Mouse (Mus musculus) urinary bladder, postnatal 25 days (tissue): ENCODE data around the gene Scp2.
A peak's percentile ranks its signal among the peaks of the same experiment; 100 is the strongest.

Experiments used
- DNase-seq: peaks from one replicate; pipeline ENCODE4 v3.0.0; 2022; ENCODE audit warnings: low spot score

Gene Scp2

DNA sequence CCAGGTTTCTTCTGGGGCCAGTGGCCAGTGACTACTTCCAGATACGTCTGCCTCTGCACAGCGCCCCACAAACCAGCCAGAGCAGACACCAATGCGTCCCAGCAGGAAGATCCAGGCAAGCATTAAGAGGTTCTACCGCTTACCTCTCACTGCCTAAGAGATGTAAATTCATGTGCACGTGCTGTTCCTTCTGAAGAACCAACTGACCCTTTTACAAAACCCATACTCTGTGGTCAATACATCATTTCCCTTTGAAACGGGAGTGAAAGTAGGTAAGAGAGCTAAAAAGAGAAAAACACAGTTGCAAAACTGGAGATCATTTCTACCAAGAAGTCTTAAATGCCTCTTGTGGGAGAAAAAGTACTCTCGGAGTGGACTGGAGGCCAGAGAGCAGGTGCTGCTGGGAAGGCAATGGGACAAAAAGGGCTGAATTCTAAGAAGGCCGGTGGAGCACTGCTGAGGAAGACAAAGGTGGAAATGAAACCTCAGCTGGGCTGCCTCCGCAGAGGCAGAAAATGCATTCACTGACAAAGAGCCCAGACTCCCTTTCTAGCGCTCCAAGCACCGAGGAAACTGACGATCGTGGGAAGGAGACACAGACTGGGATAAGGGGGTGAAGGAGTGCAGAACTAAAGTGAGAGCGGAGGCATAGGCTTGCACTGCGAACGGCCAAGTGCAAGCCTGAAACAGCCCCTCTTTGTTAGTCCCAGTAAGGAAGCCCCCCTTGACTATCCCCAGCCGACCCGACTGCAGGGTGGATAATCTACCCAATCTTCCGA, 85.0 kb downstream of the Scp2 start:
- no peak for DNase-seq

DNA sequence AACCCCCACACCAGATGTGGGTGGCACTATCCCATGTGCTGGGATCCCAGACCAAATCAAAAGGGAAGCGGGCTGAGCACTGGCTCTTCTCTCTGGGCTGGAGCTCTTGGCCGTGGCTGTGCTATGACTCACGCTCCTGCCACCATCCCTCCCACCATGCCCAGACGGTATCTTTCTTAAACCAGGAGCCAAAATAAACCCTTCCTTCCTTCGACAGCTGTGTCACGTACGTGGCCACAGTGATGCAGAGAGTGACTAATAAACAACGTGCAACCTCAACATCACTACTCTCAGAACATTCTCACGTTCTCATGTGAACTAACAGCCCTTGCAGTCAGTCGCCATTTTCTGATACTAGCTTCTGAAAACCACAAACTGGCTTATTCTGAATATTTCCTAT, 86.6 kb downstream of the Scp2 start:
- DNase-seq = no peak

DNA sequence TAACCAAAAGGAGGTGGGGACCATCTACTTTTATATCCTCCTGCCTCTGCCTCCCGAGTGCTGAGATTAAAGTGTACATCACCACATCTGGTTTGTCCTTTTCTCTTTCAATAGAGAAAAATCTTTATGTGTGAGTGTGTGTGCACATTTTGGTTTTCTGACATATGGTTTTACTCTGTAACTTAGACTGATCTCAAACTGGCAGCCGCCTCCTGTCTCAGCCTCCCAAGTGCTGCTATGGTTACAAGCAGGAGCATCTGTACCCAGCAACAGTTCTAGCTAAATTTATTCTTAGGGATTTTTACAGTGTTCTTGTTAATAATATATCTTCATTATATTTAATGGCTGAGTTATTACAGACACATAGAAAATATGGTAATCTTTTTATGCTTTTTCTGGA, 87.6 kb downstream of the Scp2 start:
- DNase-seq = no peak

DNA sequence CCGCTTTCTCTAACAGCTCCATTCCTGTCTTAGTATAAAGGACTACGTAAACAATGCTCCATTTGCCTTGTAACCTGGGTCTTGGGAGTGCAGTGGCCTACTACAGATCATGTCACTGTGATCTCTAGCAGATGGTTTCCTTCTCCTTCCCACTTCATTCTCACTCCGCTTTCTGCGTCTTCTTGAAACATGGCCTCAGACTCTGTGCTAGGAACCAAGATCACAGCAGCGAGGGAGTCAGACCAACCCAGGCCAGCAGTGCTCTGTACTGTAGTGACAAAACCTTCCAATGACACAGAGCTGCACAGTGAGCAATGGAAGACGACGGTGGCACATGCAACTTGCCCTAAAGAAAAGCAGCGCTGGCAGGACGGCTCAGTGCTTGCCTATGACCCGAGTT, 88.9 kb downstream of the Scp2 start:
- no peak for DNase-seq

DNA sequence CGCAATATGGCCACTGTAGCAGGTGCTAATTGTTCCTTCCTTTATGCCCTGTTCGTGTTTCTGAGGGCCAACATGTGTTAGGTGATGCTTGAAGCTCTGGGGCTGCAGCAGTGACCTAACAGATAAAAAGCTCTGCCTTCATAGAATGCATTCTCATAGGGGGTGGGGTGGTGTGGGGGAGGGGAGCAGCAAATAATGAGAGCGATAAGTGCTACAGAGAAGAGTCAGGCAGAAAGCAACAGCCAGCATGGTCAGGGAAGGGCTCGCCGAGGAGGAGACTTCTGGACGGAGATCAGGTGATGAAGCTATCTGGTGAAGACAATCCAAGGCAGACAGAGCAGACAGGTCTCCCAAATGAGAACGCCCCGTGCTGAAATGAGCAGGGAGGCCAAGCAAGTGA, 92.1 kb downstream of the Scp2 start:
- DNase-seq = no peak

DNA sequence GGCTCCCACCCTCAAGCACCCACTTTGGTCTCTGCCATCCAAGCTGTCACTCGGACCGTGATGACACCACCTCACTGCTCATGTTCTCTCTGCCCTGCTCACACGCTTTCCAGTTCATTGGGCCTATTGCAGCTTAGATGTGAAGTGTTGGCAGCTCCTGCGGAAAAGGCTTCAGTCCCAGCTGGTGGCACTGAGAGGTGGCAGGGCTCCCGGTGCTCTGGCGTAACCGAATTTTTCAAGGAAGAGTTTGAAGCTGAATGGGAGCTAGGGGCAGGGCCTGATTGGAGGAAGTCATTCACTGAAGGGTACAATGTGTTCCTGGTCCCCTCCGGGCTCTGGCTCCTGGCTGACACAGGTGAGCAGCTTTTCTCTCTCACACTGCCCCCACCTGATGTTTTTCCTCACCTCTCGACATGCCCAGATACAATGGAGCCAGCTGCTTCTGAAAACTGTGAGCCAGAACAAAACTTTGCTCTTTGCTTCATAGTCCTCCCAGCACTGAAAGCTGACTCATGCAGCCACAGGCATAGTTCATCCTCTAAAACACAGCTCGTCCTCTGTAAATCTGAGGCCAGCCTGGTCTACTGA, 93.0 kb downstream of the Scp2 start:
- no peak for DNase-seq

DNA sequence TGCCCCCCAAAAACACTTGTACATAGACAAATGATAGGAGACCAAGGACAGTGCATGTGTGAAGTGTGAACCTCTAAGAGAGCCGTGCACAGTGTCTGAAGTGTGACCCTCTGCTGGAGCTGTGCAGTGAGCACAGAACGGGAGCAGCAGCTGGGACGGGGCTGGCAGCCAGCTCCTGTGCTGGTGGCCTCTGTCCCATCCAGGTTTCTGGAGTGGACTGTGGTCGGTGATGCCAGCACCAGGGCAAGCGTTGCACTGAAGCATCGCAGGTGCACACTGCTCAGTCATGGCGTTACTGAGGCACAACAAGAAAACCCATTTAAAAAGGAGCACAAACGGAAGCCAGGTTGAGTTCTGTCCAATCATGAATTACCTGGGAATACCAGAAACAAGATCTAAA, 98.7 kb downstream of the Scp2 start:
- no peak for DNase-seq

DNA sequence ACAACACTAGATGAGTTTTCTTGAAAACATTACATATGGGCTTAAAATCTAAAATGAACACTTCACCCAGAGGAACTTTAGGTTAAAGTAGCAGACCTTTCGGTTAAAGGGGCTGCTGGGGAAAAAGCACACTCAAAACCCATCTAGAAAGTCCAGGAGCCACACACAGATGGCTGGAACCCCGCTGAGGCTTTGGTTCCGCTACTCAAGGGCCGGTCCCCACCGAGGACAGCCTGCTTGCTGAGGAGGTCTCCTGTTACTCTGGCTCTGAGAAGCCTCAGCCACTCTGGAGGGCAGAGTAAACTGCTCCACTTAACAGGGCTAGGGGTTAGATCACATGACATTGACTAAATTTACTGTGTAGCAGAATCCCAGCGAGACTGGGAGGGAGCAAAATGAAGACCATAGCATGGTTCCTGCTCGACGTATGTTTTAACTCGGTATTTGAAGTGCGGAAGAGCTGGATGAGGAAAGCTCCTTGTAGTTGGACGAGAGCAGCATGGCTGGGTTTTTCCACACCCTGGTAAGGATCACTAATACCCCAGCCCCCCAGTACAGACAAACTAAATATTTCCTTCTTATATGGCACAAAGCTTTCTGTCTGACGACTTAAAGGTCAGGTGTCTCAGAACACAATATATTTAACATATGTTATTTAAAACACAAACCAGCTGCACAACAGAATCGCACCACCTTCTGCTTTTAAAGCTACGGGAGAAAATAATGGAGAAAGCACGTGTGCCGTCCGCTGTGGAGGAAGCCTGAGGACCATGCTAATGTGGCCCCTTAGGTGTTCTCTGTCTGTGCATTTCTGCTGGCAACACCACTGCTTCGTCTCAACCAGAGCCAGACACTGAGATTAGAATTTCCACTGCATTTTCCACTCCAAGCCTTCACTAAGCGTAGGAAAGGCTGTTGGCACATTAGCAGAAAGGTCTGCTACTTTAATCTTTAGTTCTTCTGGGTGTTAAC, 99.4 kb downstream of the Scp2 start:
- DNase-seq = no peak

DNA sequence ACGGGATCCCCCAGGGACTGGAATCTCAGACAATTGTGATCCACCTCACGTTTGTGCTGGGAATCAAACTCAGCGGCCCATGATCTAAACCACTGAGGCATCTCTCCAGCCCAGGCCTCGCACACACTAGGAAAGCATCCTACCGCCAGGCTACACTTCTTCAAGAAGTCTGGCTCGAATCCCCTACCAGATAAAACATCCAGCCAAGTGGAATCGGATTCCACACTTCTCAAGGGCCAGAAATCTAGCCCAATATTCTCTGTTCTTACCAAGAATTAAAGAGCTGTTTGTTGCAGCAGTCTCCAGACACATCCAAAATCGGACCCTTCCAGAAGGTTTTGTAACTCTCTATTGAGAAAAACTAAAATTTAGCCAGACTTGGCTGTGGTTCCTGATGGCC, 107.8 kb downstream of the Scp2 start:
- DNase-seq = no peak

DNA sequence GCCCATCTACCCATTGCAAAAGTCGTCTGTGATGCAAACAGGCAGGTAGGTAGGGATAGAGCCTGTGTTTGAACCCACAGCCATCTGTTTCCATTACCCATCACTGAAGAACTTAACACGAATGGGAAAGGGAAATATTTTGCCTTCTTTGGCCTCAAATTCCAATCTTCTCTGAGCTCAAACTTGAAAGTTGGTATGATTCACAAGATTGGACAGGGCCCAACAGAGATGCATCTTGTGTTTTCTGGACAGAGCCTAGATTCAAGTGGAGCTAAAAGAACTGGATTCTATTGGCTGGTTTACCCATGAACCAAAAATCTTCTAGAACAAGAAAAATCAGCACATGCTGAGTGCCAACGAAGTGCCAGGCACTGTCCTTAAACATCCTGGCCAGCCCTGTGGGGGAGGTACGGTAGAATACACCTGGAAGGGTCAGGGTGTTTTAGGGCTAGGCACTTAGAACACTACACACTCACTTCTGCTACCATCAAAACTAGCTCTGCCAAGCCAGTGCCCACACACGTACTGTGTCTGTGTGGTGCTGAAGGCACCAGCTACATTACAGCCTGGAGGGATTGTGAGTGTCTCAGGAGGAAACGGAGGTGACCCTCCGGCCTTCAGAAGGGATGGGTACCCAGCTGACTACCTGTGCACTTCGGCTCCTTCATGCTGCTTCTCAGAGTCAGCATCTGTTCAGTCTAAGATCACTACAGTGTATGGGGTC, 111.6 kb downstream of the Scp2 start:
- no peak for DNase-seq

DNA sequence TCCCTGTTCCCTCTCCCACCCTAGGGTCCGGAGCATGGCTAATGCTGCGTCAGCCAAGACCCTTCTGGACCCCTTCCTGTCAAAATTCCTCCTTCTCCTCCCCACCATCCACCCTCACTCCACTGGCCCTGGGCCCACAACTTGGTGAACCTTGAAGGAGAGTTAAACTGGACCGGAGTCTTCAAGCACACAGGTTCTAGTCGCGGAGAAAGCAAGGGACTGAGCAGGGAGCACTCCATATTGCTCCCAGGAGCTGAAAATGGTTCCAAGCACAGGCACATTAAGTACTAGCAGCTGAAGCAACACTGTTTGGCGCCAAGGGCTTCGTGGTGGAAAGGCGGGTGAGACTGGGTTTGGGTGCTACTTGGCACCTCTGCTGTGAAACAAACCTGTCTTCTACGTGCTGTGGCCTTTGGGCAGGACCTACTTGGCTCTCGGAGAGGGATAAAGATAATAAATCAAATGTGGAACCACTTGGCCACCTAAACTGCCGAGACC, 112.4 kb downstream of the Scp2 start:
- DNase-seq = no peak

DNA sequence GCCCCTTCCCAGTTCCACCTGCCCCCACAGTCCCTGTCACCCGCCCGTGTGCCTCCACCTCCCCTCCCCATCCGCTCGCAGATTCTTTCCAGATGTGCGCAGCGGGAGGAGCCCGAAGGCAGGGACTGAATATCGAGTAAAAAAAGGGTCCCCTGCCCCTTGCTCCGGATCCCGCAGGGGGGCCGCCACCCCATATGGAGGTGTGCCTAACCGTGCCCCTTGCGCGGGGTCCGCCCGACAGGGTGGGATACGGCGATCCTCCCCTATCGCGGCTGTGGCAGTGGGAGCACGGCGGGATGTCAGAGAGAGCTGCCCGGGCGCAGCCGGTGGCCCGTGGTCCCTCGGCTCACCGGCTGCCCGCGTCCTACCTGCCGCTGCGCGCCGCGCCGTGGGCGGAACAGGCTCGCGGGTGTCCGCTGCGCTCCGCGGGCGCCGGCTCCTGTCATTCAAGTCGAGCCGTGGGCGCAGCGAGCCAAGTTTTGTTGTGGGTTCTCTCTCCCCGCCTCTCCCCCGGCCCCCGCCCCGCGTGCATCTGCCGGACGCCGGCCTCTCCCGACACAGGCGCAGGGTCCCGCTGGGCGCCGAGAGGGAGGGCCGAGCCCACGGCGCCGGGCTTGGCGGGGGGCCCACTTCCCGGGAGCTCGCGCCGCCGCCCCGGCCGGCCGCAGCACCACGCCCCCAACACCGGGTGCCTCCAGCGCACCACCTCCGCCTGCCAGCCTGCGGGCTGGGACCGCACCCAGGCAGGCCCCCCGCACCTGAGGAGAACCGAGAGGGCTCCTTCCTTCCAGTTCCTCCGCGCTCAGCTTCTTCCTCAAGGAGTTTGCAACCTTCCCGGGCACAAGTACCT, 113.1 kb downstream of the Scp2 start:
- DNase-seq = peak; percentile 54

DNA sequence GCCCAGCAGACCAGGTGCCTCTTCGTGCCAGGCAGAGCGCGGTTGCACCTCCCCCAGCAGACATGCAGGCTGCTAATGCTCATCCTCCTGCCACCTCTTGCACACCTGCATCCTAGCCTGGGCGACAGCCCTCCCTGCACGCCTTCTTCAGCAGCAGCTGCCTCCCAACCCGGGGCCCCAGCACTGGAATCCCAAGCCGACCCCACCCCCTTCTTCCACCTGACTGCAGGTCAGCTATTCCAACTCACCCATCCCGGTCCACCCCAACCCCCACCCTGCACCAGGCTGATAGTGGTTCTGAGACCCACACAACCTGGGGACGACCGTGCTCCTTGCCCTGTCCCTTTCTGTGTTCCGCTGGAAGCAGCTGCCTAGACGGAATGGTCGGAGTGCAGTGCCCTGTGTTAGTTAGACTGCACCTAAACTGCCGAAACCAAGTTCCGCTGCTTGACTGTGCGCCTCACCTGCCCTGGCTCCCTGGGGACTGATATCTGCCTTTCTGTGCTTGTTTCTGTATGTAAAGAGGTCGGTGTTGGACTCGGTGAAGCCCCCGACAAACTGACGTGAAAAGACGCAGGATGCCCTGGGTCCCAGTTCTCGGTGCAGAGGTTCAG, 113.8 kb downstream of the Scp2 start:
- DNase-seq = no peak

DNA sequence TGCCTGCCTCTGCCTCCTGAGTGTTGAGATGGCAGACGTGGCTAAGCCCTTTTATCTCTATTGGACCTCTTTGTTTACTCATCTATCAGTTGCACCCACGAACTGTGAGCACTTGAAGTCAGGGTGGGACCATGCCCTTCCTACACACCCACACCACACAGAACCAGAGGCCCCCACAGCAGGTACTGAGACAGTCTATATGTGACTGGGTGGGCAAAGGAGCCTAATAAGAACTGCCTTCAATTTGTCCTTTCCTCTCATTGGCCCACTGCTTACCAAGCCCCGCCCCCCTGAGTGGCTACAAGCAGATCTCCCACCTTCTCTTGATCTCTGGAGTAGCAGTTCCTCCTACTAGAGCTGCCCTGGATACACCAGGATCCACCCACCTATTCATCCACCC, 118.6 kb downstream of the Scp2 start:
- DNase-seq = no peak

DNA sequence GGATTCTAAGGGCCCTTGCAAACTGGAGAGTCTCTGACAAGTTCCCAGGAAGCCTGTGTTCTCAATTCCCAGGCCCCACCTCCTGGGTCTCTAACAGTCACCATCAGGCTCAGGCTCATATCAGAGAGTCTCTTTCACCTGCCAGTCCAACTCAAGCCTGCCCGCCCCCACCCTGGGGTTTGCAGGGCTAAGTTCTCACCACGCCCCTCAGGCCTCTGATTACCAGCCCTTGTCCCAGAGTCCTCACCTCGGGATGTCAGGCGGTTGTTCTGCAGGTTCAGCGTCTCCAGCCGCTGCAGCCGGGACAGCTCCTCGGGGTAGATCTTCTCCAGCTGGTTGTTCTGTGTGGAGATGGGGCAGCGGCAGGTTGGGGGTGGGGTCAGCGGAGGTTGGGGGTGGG, 119.5 kb downstream of the Scp2 start:
- no peak for DNase-seq

DNA sequence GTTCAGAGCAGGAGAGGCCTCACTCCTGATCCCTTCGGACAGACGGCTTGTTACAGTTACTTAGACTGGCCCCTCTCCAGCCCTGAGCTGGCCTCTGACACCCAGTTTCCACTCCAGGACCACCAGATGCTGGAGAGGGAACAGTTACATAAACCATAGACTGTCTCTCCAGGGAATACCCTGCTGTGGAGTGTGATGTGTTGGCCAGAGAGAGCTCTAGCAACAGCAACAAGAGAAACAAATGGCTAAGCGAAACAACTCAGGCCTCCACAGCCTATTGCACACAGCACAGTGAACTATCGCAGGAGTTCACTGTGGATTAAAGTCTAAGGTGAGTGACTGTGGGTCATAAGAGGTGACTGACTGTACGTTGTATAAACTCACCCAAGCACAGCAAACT, 120.2 kb downstream of the Scp2 start:
- no peak for DNase-seq

DNA sequence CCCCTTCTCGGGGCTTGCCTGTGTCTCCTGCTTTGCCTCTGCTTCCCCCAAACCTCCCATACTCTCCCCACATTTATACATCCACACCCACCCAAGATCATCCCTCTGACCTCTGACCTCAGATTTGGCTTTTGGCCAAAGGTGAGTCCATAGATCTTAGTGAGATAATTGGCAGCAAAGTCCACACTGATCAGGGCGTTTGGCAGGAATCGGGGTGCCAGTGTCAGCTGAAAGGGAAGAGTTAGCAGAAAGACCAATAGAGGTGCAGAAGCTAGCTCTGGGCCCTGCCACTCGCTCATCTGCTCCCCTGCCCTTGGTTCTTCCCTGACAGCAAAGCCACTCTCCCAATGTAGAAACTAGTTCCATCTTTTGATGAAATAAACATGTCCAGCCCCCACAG, 121.6 kb downstream of the Scp2 start:
- no peak for DNase-seq

DNA sequence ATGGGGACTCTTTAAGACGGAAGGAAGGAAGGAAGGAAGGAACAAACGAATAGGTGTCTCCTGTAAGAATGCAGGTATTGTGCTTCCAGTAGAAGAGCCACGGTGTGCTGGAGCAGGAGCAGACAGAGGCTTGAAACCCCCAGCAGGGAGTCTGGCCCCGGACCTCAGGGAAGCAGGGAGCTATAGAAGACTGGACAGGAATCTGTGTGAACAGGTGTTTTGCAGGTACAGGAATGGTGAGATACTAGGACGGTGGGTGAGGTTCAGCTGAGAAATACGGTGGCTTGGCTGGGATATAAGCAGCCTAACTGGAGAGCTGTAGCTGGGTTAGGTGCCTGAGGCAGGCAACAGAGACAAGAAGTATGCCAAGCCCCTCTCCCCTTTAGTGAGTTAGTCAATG, 124.6 kb downstream of the Scp2 start:
- no peak for DNase-seq

DNA sequence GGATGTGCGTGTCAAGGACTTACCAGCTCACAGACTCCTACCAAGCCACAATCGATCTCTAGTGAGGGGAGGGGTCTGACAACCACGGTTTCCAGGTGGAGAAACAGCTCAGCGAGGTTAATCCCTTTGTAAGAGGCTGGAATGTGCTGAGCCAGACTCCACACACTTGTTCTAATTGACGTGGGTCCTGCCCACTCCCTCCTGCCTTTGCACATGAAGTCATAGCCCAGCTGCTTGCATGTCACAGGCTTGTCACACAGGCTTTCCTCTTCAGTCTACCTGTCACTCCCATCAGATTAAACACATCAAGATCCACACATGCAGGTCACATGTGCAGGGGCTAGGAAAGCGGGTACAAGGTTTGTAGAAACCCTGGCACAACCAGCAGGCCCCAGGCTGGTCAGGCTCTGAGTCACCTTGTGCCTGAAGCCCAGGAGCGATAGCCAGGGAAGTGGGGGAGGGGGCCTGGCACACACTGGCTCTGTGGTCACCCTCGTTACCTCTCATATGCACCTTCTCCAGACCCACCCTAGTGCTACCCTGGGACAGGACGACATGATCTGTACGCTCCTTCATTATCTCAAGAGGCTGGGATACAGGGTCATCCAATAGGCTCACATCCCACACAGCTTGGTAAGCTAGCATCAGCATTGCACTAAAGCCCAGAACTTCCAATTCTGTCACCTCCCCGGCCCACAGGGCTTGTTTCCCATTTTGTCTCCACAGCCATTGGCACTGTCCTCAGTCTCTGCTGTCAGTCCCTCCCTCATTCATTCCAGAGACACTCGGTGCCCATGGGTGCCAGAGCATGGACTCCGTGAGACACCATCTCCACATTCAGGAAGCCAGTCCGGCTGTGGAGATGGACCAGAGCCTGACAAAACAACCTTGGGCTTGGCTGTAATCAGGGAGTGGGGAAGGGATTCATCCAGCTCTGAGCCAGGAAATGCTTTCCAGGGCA, 125.6 kb downstream of the Scp2 start:
- no peak for DNase-seq
